Mouse (Mus musculus) left cerebral cortex, adult 8-10 months (tissue): Measurements from ENCODE around the gene Mta3. TPM values are rescaled to one million over a fixed set of nuclear protein-coding genes. Genes with fewer than 3 reads are reported as not detected.

Experiments
- DNase-seq, 2 experiments: peaks; one replicate each; pipeline ENCODE4 v3.0.0; 2022; ENCODE audit warnings: low spot score in 2 of 2
- total RNA-seq, 4 experiments: library from RNA; stranded (reverse); gene quantifications; 2 replicates each; pipeline ENCODE4 v1.2.4; 2022

The Mta3 gene
- 10 to 100 TPM; 89.8 to 96.1 (median 92.0) TPM for total RNA-seq

- peak; percentile 24 to 44 for DNase-seq
These were observed at the start of gene Mta3 for GRCm38 (mm10) chr17:83706116-83706593. Mta3 (plus strand) TSS chr17:83706163.

GRCm38 (mm10) chr17:83657375-83657774 is 48.6 kb upstream of the Mta3 start:
- DNase-seq: no peak

GRCm38 (mm10) chr17:83658943-83659342 is 47.0 kb upstream of the Mta3 start:
- DNase-seq: no peak

- DNase-seq: no peak
These were observed 41.2 kb upstream of the Mta3 start for GRCm38 (mm10) chr17:83664761-83665160.

GRCm38 (mm10) chr17:83666597-83667287 is 39.2 kb upstream of the Mta3 start:
- DNase-seq: no peak

- DNase-seq: no peak
These were observed 37.9 kb upstream of the Mta3 start for GRCm38 (mm10) chr17:83667934-83668690.

GRCm38 (mm10) chr17:83672685-83673084 is 33.3 kb upstream of the Mta3 start:
- DNase-seq: no peak

- no peak for DNase-seq
These were observed 28.6 kb upstream of the Mta3 start for GRCm38 (mm10) chr17:83677370-83677769.

- no peak for DNase-seq
These were observed 24.0 kb upstream of the Mta3 start for GRCm38 (mm10) chr17:83681977-83682376.

GRCm38 (mm10) chr17:83684475-83684874 is 21.5 kb upstream of the Mta3 start:
- no peak for DNase-seq

GRCm38 (mm10) chr17:83690418-83690817 is 15.5 kb upstream of the Mta3 start:
- no peak for DNase-seq

GRCm38 (mm10) chr17:83691379-83691778 is 14.6 kb upstream of the Mta3 start:
- DNase-seq: no peak

- DNase-seq: no peak
These were observed 12.0 kb upstream of the Mta3 start for GRCm38 (mm10) chr17:83693941-83694340.

GRCm38 (mm10) chr17:83695785-83696184 is 10.2 kb upstream of the Mta3 start:
- DNase-seq: no peak

- DNase-seq: no peak
These were observed 6.8 kb upstream of the Mta3 start for GRCm38 (mm10) chr17:83699062-83699724.

GRCm38 (mm10) chr17:83700125-83700524 is 5.8 kb upstream of the Mta3 start:
- DNase-seq: no peak

GRCm38 (mm10) chr17:83704469-83704868 is 1.5 kb upstream of the Mta3 start:
- no peak for DNase-seq

- peak; percentile 35 to 42 for DNase-seq
These were observed 429 bp upstream of the Mta3 start for GRCm38 (mm10) chr17:83705352-83706115.

GRCm38 (mm10) chr17:83706594-83707126 is 697 bp downstream of the Mta3 start:
- peak in 1 of 2 experiments; percentile 15 for DNase-seq

GRCm38 (mm10) chr17:83707372-83707771 is 1.4 kb downstream of the Mta3 start:
- no peak for DNase-seq

- no peak for DNase-seq
These were observed 1.9 kb downstream of the Mta3 start for GRCm38 (mm10) chr17:83707846-83708245.
